Mouse (Mus musculus) brain, embryonic 14.5 days (tissue): ENCODE results near the gene Sfxn1.
A peak's percentile ranks its signal among the peaks of the same experiment; 100 is the strongest.

Source experiments
- CTCF ChIP-seq: fragments of 200-500 bp; IDR thresholded peaks from 2 replicates; pipeline ENCODE4 v1.5.1; 2012; ENCODE audit warnings: inconsistent platforms, mild to moderate bottlenecking, moderate library complexity, borderline replicate concordance; ENCODE audit not compliant: insufficient read depth, insufficient read length; ENCODE audit errors: extremely low read depth
- POLR2A ChIP-seq: fragments of 200-500 bp; IDR thresholded peaks from 2 replicates; pipeline ENCODE4 v1.6.1; 2012; ENCODE audit warnings: mild to moderate bottlenecking, inconsistent platforms, borderline replicate concordance; ENCODE audit not compliant: poor library complexity, insufficient read depth, insufficient read length, severe bottlenecking; ENCODE audit errors: extremely low read depth

DNA sequence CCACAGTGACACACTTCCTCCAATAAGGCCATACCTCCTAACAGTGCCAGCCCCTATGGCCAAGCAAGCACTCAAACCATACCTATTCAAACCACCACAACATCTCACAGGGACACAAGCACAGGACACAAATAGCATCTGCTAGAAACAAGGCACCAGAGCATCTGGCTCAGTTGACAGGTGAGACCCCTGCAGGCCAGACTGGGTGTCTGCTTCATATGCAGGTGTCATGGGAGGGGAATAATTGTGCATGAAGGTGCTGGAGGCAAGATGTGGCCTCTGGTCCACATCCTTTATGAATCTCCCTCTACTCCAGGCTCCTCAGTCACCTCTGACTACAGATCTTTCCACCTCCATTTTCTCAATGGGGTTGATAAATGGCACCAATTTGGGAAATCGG, 80.8 kb downstream of the Sfxn1 start:
- TF ChIP-seq POLR2A (no peak), CTCF (0 out of 2 replicates have a peak, but pooled peaks have one; percentile 8)
